Mouse (Mus musculus) lung, postnatal 0 days (tissue): Measurements from ENCODE around the gene Ppp2r5d.

Source experiments
- CTCF ChIP-seq: IDR thresholded peaks from 2 replicates; pipeline ENCODE4 v1.5.1; 2016; ENCODE audit warnings: antibody characterized with exemption, mild to moderate bottlenecking
- EP300 ChIP-seq: IDR thresholded peaks from 2 replicates; pipeline ENCODE4 v1.6.1; 2016; ENCODE audit warnings: antibody characterized with exemption, mild to moderate bottlenecking, control low read depth

- TF ChIP-seq CTCF (no peak), EP300 (no peak)
These were observed 24.0 kb upstream of the Ppp2r5d start, which contains the start of gene Gnmt for GRCm38 (mm10) chr17:46728904-46729318.
